Mouse (Mus musculus) fibroblast of lung, adult 2 months (primary cell): ENCODE results near the gene Anxa1.
A peak's percentile ranks its signal among the peaks of the same experiment; 100 is the strongest.

Experiments used
- DNase-seq: peaks from one replicate; pipeline ENCODE4 v3.0.0-alpha.2; 2011; ENCODE audit warnings: low read depth

Anxa1 gene

DNA sequence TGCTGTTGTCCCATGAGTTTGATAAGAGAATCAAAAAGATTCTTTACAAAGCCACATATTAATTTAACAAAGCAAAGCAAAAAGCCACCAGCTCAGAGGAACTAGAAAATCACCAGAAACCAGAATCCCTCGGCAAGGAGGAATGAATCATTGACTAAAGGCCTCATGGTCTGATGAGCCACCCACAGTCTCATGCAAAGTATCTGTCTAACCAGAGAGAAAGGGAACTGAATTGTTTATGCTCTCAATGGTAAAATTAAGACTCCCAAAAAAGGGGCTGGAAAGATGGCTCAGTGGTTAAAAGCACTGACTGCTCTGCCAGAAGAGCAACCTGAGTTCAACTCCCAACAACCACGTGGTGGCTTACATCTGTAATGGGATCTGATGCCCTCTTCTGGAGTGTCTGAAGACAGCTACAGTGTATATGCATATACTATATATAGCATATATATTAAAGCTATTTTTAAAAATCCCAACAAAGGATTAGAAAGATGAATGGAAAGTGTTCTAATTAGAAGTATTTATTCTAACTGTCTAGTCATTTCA, 9.5 kb downstream of the Anxa1 start:
- no peak for DNase-seq

DNA sequence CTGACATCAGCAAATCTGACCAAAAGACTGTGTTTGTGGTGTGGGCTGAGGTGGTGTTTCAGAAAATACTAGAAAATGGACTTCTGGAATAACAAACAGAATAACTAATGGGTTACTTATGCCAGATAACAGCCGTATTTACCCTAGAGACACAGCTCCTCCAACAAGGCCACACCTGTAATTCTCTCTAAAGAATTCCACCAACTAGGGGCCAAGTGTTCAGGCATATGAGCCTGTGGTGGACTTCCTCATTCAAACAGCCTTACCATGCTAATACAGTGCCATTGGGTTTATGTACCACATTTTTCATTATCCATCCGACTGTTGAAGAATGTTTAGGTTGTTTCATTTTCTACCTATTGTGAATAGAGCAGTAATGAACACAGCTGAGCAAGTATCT, 20.6 kb downstream of the Anxa1 start:
- no peak for DNase-seq

DNA sequence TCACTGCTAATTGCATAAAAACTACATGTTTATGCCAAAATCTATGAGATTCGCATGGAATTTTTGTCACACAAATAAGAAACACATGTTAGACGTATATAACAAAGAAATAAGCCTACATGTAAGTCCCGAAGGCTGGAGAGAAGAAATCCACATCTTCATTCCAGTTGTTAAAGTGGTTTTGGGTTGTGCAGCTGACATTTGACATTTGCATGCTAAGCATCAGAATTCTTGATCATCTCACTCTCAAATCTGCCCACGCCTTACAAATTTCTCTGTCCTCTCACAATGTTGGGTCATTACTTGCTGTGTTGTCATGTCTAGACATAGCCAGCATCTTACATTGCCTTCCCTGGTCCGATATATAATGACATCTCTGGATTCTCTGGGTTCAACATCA, 24.2 kb downstream of the Anxa1 start:
- DNase-seq = no peak

DNA sequence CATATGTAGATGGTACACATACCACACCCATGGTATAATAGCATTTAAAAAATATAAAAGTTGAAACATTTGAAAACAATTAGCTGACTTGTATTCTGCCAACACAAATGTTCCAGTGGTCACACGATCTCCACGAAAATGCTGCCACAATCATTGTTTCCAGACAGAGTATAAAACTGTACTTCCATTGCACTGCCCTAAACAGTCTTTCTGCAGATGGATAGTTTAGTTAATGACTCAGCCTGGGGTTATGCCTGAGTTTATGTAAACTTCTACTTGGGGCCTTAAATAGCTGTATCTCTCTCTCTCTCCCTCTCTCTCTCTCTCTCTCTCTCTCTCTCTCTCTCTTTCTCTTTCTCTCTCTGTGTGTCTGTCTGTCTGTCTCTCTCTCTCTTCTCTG, 24.7 kb downstream of the Anxa1 start:
- peak; percentile 59 for DNase-seq

DNA sequence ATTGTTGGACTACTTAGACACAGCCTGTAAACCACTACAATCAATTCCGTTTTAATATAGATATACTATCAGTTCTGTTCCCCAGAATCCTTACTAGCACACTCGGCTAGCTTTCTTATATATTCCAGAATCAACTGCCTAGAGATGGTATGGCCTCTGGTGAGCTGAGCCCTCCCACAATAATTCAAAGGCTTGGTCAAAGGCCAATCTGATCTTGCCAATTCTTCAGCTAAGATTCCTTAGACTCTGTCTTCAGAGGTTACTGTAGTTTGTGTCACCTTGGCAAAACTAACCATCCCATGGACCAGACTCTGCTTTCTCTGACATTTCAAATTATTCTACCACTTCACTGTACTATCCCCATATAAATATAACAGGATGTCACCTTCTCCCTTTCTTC, 25.4 kb downstream of the Anxa1 start:
- DNase-seq = no peak

- DNase-seq = no peak
Measured at GRCm38 (mm10) chr19:20364931-20365330, 25.8 kb downstream of the Anxa1 start.

- DNase-seq = no peak
Measured at GRCm38 (mm10) chr19:20363221-20363620, 27.5 kb downstream of the Anxa1 start.

GRCm38 (mm10) chr19:20361917-20362577, 28.7 kb downstream of the Anxa1 start:
- no peak for DNase-seq

- no peak for DNase-seq
Measured at GRCm38 (mm10) chr19:20358679-20359078, 32.1 kb downstream of the Anxa1 start.

- peak; percentile 14 for DNase-seq
Measured at GRCm38 (mm10) chr19:20345317-20345917, 45.3 kb downstream of the Anxa1 start.

- DNase-seq = peak; percentile 14
Measured at GRCm38 (mm10) chr19:20344511-20345316, 46.0 kb downstream of the Anxa1 start.

GRCm38 (mm10) chr19:20344052-20344451, 46.7 kb downstream of the Anxa1 start:
- DNase-seq = no peak
